Mouse (Mus musculus) liver, adult 2 months (tissue): ENCODE measurements around the gene Xiap. TPM values are rescaled to one million over a fixed set of nuclear protein-coding genes. Genes with fewer than 3 reads are reported as not detected.
A peak's percentile ranks its signal among the peaks of the same experiment; 100 is the strongest.

ENCODE experiments used
- DNase-seq: peaks from one replicate; pipeline ENCODE4 v3.0.0-alpha.2; 2011; ENCODE audit warnings: low read depth, low spot score; ENCODE audit errors: extremely low read depth
- H3K27ac ChIP-seq: fragments of 200-500 bp; replicated peaks from 2 replicates; pipeline ENCODE4 v1.5.1; 2012; ENCODE audit warnings: low read depth, mild to moderate bottlenecking, control low read depth, inconsistent platforms, low read length; ENCODE audit not compliant: insufficient read depth
- H3K27me3 ChIP-seq: fragments of 200-500 bp; 2 replicates; pipeline ENCODE4 v1.6.1; 2012; ENCODE audit warnings: mild to moderate bottlenecking, moderate library complexity, low read length, inconsistent platforms; ENCODE audit not compliant: control insufficient read depth, insufficient read depth
- H3K36me3 ChIP-seq: fragments of 200-500 bp; 2 replicates; pipeline ENCODE4 v1.6.1; 2012; ENCODE audit warnings: low read length, inconsistent platforms; ENCODE audit not compliant: control insufficient read depth, insufficient read depth
- H3K4me1 ChIP-seq: fragments of 200-500 bp; 2 replicates; pipeline ENCODE4 v1.6.1; 2011; ENCODE audit warnings: low read length; ENCODE audit not compliant: control insufficient read depth, insufficient read depth
- H3K4me3 ChIP-seq: fragments of 200-500 bp; 2 replicates; pipeline ENCODE4 v1.5.1; 2011; ENCODE audit warnings: low read depth, mild to moderate bottlenecking, control low read depth, low read length, moderate library complexity; ENCODE audit not compliant: insufficient read depth
- H3K79me2 ChIP-seq: fragments of 200-500 bp; 2 replicates; pipeline ENCODE4 v1.6.1; 2012; ENCODE audit warnings: inconsistent platforms, mild to moderate bottlenecking, low read length, moderate library complexity; ENCODE audit not compliant: control insufficient read depth, insufficient read depth
- H3K9ac ChIP-seq: fragments of 200-500 bp; 2 replicates; pipeline ENCODE4 v1.6.1; 2012; ENCODE audit warnings: low read depth, mild to moderate bottlenecking, control low read depth, inconsistent platforms, low read length
- CTCF ChIP-seq: fragments of 200-500 bp; IDR thresholded peaks from 2 replicates; pipeline ENCODE4 v1.5.1; 2011; ENCODE audit warnings: low read depth, low read length, control low read depth
- POLR2A ChIP-seq: fragments of 200-500 bp; IDR thresholded peaks from 2 replicates; pipeline ENCODE4 v1.6.1; 2011; ENCODE audit warnings: low read length, control low read depth; ENCODE audit not compliant: insufficient read depth; ENCODE audit errors: extremely low read depth
- WGBS: fragments of 180-500 bp; shearing (Covaris S2); methylation state at CpG from one replicate; pipeline ENCODE4 v1.1.7; 2018; 5-methylcytosine and 5-hydroxymethylcytosine counted together
- polyA plus RNA-seq: library from polyadenylated mRNA; depleted of rRNA; stranded (reverse); fragments of >200 nt; gene quantifications from 2 replicates; pipeline ENCODE4 v1.2.3, GENCODE M21; 2012
- total RNA-seq: library from RNA; depleted of rRNA; stranded (reverse); fragments of >200 nt; gene quantifications from 2 replicates; pipeline ENCODE4 v1.2.3, GENCODE M21; 2014

Xiap gene
- total and polyA plus RNA-seq, 2 experiments = 7.6 to 86.8 TPM

DNA sequence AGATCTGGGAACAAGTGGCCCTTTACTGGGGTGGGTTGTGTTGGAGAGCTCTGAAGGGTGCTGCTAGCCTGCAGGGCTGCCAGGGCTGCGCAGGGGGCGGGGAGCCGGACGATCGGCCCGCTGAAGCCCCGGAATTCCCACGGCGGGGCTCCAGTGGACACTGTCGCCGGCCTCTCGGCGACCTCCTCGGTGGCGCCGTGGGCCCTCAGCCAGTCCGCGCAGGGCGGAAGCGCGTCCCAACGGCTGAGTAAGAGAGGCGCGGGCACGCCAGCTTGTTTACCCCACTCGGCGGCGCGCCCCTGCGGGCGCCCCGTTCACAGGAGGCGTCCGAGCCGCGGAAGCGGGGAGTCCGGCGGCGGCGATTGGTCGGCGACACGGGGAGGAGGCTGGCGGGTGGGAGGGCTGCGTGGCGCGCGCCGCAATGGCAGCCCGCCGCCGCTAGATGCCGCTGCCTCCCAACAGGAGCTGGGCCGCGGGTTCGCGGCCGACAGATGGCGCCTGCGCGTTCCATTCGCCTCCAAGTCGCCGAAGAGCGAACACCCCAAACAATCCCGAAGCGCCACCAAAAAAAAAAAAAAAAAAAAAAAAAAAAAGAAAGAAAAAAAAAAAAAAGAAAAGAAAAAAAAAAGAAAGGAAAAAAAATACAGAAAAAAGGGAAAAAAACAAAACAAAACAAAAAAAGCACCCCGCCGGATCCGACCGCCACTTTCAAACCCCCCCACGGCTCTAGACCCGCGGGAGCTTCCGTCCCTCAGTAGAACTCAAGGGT is 89.5 kb downstream of the Xiap start, which contains the start of gene Stag2:
Gene Stag2, plus strand, starts transcription at position 530 of the 769 bp plus-strand sequence.
- under 1% methylated on average over 40 of the region's 76 CpGs for WGBS
- H3K9ac ChIP-seq = peak within 1 kb of the TSS; percentile 99
- H3K79me2 ChIP-seq = no peaks in the 10 kb centered on the region; the same call in 1 of the 2 replicates
- H3K27ac ChIP-seq = peak within 1 kb of the TSS; percentile 100
- TF ChIP-seq CTCF (peak; percentile 84), POLR2A (0 out of 2 replicates have a peak, but pooled peaks have one; percentile 21)
- no peaks in the 10 kb centered on the region for H3K36me3 ChIP-seq
- peak; percentile 64 for DNase-seq
- no peaks in the 10 kb centered on the region for H3K27me3 ChIP-seq
- peaks cover 3% of the 10 kb centered on the region; the same call in 1 of the 2 replicates for H3K4me1 ChIP-seq
- H3K4me3 ChIP-seq = peak within 1 kb of the TSS; percentile 98

DNA sequence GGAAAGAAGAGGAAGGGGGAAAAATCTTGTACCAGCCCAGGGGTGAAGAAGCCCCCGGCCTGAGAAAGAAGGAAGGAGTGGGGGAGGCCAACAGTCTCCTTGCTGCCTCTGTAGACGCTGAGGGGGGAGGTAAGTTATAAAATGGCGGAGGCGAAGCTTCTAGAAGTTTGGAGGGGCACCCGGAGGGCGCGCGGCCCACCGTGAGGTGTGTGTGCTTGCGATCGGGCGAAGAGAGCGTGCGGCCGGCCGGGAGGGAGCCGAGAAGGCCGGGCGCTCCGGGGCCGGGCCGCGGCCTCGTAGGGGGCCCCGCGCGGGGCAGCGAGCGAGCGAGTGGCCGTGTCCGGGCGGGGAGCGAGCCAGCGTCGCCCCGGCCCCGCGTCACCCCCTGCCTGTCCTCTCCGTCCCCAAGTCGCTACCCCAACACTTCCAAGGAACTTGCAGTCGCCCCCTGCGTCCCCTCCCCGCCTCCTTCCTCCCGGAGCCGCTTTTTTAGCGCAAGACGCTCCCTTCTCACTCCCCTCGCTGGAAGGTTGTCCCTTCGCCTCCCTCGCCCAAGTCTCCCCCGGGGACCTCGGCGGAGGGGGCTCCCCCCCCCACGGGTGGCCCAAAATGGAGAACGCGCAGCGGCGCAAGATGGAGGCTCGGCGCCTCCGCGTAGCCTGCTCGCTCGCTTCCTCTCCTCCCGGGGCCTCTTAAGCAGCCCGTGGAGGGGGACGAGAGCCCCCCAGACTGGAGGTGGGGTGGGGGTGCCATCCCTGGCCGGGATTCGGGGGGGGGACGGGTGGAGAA is 90.3 kb downstream of the Xiap start:
- Histone ChIP-seq H3K4me3 (peak overlapping the region; percentile 98), H3K9ac (peak overlapping the region; percentile 99), H3K27ac (peak overlapping the region; percentile 100), H3K79me2 (no peaks in the 10 kb centered on the region; the same call in 1 of the 2 replicates), H3K36me3 (no peaks in the 10 kb centered on the region), H3K27me3 (no peaks in the 10 kb centered on the region), H3K4me1 (peaks cover 3% of the 10 kb centered on the region; the same call in 1 of the 2 replicates)
- TF ChIP-seq POLR2A = no peak; the same call in 1 of the 2 replicates
- no peak for TF ChIP-seq CTCF
- WGBS = 1% methylated on average over 27 of the region's 71 CpGs
- peak; percentile 22 for DNase-seq

DNA sequence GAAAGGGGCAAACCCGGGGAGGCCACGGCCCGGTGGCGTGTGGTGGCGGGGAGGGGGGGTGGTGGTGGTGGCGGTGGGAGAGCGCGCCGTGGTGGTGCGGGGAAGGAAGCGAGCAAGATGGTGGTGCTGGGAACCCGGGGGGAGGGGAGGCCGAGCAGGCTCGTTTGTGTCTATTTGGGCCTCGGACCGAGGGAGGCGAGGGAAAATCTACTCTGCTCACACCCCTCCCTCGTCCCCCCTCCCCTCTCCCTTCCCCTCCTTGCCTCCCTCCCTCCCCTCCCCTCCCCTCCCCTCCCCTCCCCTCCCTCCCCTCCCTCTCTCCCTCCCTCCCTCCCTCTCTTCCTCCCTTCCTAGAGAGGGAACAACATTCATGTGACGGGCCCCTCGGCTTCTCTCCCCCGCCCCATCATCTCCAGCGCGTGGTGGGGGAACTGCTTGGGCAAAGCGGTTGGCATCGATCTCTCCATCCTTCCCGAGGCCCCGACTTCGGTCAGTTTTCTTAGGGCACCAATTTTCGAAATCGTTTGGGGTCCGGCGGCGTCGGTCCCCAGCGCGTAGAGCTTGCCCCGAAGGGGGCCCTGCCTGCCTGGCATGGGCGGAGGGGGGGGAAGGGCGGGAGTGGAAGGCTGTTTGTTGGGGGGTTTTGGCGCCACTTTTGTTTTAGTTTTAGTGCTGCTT is 91.0 kb downstream of the Xiap start:
- Histone ChIP-seq H3K9ac (peak overlapping the region; percentile 99), H3K36me3 (no peaks in the 10 kb centered on the region), H3K27me3 (no peaks in the 10 kb centered on the region), H3K4me3 (peak overlapping the region; percentile 98), H3K27ac (peak overlapping the region; percentile 82), H3K79me2 (no peaks in the 10 kb centered on the region; the same call in 1 of the 2 replicates), H3K4me1 (peaks cover 3% of the 10 kb centered on the region; the same call in 1 of the 2 replicates)
- WGBS = 0% methylated on average over 17 of the region's 40 CpGs
- TF ChIP-seq POLR2A (peak; percentile 48; the same call in 1 of the 2 replicates), CTCF (no peak)
- peak; percentile 76 for DNase-seq

DNA sequence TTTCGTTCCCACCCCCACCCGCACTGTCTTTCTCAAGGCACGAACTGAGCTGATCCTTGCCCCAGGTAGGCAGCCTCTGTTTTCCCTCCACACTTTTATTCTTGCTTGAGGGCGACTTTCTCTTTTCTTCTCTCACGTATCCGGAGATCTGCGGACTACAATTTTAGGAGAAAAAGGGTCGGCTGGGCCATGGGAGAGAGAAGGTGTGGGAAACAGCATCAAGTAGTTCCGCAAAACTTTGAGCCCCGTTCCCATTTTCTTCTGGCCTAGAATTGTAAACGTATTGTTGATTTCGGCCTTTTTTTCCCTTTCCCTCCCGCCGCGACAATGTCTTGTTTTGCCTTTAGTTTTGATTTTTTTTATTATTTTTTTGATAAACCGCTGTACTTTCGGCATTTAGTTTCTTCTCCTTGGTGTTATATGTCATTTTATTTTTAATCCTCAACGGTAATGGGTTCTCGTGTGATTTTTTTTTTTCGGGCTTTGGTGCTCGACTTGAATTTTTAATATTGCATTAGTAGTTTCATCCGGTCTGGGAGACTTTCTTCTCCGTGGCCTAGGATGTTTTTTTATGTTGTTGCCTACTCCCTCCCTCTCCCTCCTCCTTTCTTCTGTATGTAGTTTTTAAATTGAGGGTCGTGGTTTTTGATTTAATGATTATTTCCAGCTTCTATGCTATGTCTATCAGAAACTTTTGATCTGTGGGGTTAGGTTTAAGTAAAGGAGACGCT is 91.7 kb downstream of the Xiap start:
- peaks cover 6% of the 10 kb centered on the region for H3K4me1 ChIP-seq
- peak overlapping the region; percentile 82 for H3K27ac ChIP-seq
- H3K4me3 ChIP-seq = peak overlapping the region; percentile 79
- TF ChIP-seq CTCF (no peak), POLR2A (no peak)
- H3K27me3 ChIP-seq = no peaks in the 10 kb centered on the region
- no peaks in the 10 kb centered on the region for H3K36me3 ChIP-seq
- under 1% methylated on average over 25 of the region's 25 CpGs for WGBS
- peaks cover 3% of the 10 kb centered on the region; the same call in 1 of the 2 replicates for H3K79me2 ChIP-seq
- H3K9ac ChIP-seq = peak overlapping the region; percentile 77
- DNase-seq = peak; percentile 37

GRCm38 (mm10) chrX:42151903-42152369 is 92.5 kb downstream of the Xiap start:
- no peaks in the 10 kb centered on the region for H3K36me3 ChIP-seq
- peak; percentile 92 for DNase-seq
- peak overlapping the region; percentile 69 for H3K9ac ChIP-seq
- H3K27me3 ChIP-seq = no peaks in the 10 kb centered on the region
- TF ChIP-seq POLR2A (0 out of 2 replicates have a peak, but pooled peaks have one; percentile 8), CTCF (no peak)
- peaks cover 7% of the 10 kb centered on the region for H3K4me1 ChIP-seq
- peak overlapping the region; percentile 45 for H3K4me3 ChIP-seq
- 0% methylated on average over 17 of the region's 17 CpGs for WGBS
- H3K27ac ChIP-seq = peak overlapping the region; percentile 82
- peaks cover 3% of the 10 kb centered on the region; the same call in 1 of the 2 replicates for H3K79me2 ChIP-seq
